Mouse (Mus musculus) T-helper 1 cell (primary cell): ENCODE measurements around the gene Slc12a7.

Experiments used
- in situ Hi-C: fragments of 300-600 bp; cut with MboI, MseI; formaldehyde crosslinking; loops from one replicate; pipeline ENCODE4 v1.15.1; 2025; ENCODE audit warnings: high pct_unique_total_duplicates

Slc12a7 gene

GRCm38 (mm10) chr13:73804914-73805313 lies 72.0 kb downstream of the Slc12a7 start:
- in situ Hi-C loops = loop anchor here (10.0 kb wide), 1 partner anchor 1170 kb away; no protein-coding TSS in a partner anchor

GRCm38 (mm10) chr13:73812936-73813335 lies 80.0 kb downstream of the Slc12a7 start:
- in situ Hi-C loops = no loop called here

GRCm38 (mm10) chr13:73814181-73814580 lies 81.3 kb downstream of the Slc12a7 start:
- in situ Hi-C loops = no loop called here

- in situ Hi-C loops = no loop called here
Measured at GRCm38 (mm10) chr13:73816338-73816737, 83.4 kb downstream of the Slc12a7 start.

- in situ Hi-C loops = no loop called here
Measured at GRCm38 (mm10) chr13:73818921-73819320, 86.0 kb downstream of the Slc12a7 start.

- in situ Hi-C loops = no loop called here
Measured at GRCm38 (mm10) chr13:73821251-73821650, 88.4 kb downstream of the Slc12a7 start.

GRCm38 (mm10) chr13:73822187-73822800 lies 89.4 kb downstream of the Slc12a7 start:
- in situ Hi-C loops = no loop called here

GRCm38 (mm10) chr13:73823711-73824110 lies 90.8 kb downstream of the Slc12a7 start:
- in situ Hi-C loops = no loop called here

GRCm38 (mm10) chr13:73827243-73827642 lies 94.3 kb downstream of the Slc12a7 start:
- in situ Hi-C loops = loop anchor here (5.0 kb wide), 2 partner anchors 105 to 175 kb away; no protein-coding TSS in a partner anchor

- in situ Hi-C loops = no loop called here
Measured at GRCm38 (mm10) chr13:73831486-73831885, 98.6 kb downstream of the Slc12a7 start.

DNA sequence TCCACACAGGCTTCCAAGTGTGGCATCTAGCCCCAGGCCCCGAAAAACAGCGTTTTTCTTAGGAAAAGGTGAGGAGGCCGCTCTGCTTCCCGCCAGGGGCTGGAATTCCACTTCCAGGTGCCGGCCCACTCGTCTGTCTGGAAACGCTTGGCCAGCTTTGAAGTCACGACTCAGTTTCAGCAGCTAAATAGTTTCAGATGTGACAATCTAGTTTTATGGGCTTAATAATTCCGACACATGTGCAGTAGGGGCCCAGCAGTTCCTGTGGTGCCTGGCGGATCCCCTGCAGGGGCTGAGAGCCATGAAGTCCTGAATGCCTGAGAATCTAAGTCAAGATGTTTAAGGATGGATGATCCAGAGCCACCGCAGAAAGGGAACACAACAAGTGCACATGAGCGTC lies 100.9 kb downstream of the Slc12a7 start:
- in situ Hi-C loops = no loop called here

GRCm38 (mm10) chr13:73835791-73836190 lies 102.9 kb downstream of the Slc12a7 start:
- in situ Hi-C loops = no loop called here

DNA sequence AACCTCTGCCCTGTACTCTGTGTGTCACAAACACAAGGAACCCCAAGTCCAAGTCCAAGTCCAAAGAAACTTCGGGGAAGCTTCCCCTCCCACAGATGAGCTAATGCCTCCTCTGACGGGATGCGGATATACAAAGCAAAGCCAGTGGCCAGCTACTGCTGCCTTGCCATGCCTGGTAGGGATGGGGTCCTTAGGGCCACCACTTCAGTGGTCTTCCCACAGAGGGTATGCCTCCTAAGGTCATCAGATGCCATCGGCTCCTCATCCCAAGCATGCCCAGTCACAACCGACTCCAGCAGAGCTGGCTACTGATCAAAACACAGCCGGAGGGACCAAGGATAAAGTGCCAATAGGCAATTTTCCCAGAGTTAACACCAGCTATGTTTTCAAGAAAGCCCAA lies 103.6 kb downstream of the Slc12a7 start:
- in situ Hi-C loops = no loop called here

- in situ Hi-C loops = no loop called here
Measured at GRCm38 (mm10) chr13:73837708-73838107, 104.8 kb downstream of the Slc12a7 start.

DNA sequence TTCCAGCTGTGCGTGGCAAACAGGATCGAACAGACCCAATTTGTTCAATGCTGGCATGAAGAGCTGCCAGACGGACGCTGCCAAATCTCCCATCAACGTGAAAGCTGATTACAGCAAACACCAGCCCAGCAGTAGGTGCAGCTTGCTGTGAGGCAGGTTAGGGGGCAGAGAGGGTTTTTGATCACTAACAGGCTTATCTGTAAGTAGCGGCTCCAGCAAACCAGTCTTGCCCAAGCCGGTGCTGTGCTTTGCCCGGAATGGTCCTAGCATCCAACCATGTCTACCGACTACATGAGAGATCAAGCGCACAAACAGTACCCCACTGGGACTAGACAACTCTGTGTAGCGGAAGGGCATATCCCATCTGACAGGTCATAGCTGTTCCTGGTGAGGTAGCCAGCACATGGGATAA lies 106.2 kb downstream of the Slc12a7 start:
- in situ Hi-C loops = no loop called here

DNA sequence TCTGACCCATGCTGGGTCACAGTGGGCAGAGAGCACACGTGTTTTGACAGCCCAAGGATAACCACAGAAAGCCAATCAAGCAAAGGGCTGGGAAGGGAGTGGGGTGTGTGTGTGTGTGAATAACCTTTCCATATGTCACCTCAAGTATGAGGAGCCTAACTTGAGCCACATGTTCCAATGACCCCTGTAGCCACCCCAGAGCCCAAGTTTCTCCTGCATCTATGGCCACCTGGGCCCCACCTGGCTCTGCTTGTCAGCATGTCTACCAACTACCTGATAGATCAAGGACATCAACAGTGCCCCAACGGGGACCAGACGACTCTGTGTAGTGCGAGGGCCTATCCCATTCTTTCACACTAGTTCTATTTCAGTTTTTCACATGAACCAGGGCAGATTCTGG lies 106.8 kb downstream of the Slc12a7 start:
- in situ Hi-C loops = no loop called here

GRCm38 (mm10) chr13:73842696-73843095 lies 109.8 kb downstream of the Slc12a7 start:
- in situ Hi-C loops = no loop called here

- in situ Hi-C loops = no loop called here
Measured at GRCm38 (mm10) chr13:73846589-73847464, 113.9 kb downstream of the Slc12a7 start.

GRCm38 (mm10) chr13:73847465-73847836 lies 114.6 kb downstream of the Slc12a7 start, which contains the start of gene Nkd2:
Nkd2 (minus strand) TSS chr13:73847631.
- in situ Hi-C loops = no loop called here
